Mouse (Mus musculus) ES-E14 (cell line): ENCODE results near the gene Syp. TPM values are rescaled to one million over a fixed set of nuclear protein-coding genes. Genes with fewer than 3 reads are reported as not detected.
A peak's percentile ranks its signal among the peaks of the same experiment; 100 is the strongest.

Experiments
- DNase-seq: peaks from one replicate; pipeline ENCODE4 v3.0.0-alpha.2; 2013; ENCODE audit warnings: low read depth, low spot score
- H3K27ac ChIP-seq: 2 replicates; pipeline ENCODE4 v1.5.1; 2012; ENCODE audit warnings: low read depth, mild to moderate bottlenecking, low read length, moderate library complexity, mixed read lengths; ENCODE audit not compliant: poor library complexity, insufficient read depth, severe bottlenecking
- H3K36me3 ChIP-seq: 2 replicates; pipeline ENCODE4 v1.6.1; 2012; ENCODE audit warnings: mild to moderate bottlenecking, low read length, moderate library complexity, mixed read lengths; ENCODE audit not compliant: control insufficient read depth, poor library complexity, insufficient read depth, severe bottlenecking
- H3K4me1 ChIP-seq, 2 experiments: fragments of 150-350 bp in 1 of 2; sonication (generic) in 1 of 2; 2 replicates each; pipeline ENCODE4 v1.6.1; 2012; ENCODE audit warnings: low read length in 2 of 2, mild to moderate bottlenecking in 1 of 2, mixed read lengths in 1 of 2; ENCODE audit not compliant: control insufficient read depth in 2 of 2, insufficient read depth in 2 of 2, poor library complexity in 1 of 2
- H3K4me3 ChIP-seq, 2 experiments: fragments of 150-350 bp in 1 of 2; sonication (generic) in 1 of 2; 2 replicates each; pipeline ENCODE4 v1.5.1; 2012; ENCODE audit warnings: low read length in 2 of 2, low read depth in 1 of 2, mild to moderate bottlenecking in 1 of 2, mixed read lengths in 1 of 2; ENCODE audit not compliant: insufficient read depth in 1 of 2, poor library complexity in 1 of 2, severe bottlenecking in 1 of 2
- H3K9ac ChIP-seq: 2 replicates; pipeline ENCODE4 v1.6.1; 2012; ENCODE audit warnings: low read depth, mild to moderate bottlenecking, low read length, mixed read lengths; ENCODE audit not compliant: poor library complexity, insufficient read depth, severe bottlenecking
- H3K9me3 ChIP-seq: fragments of 150-350 bp; sonication (generic); 2 replicates; pipeline ENCODE4 v1.6.1; 2012; ENCODE audit warnings: low read depth, mild to moderate bottlenecking, low read length; ENCODE audit not compliant: control insufficient read depth, insufficient read depth
- CHD2 ChIP-seq: IDR thresholded peaks from 2 replicates; pipeline ENCODE4 v1.6.1; 2014; ENCODE audit warnings: mild to moderate bottlenecking, low read depth, low read length, inconsistent platforms
- HCFC1 ChIP-seq: IDR thresholded peaks from 2 replicates; pipeline ENCODE4 v1.6.1; 2012; ENCODE audit warnings: low read length, inconsistent platforms, borderline replicate concordance; ENCODE audit not compliant: insufficient read depth
- MAFK ChIP-seq: IDR thresholded peaks from 2 replicates; pipeline ENCODE4 v1.6.1; 2014; ENCODE audit warnings: mild to moderate bottlenecking, low read depth, low read length, inconsistent platforms; ENCODE audit not compliant: insufficient read depth
- ZC3H11A ChIP-seq: IDR thresholded peaks from 2 replicates; pipeline ENCODE4 v1.6.1; 2012; ENCODE audit warnings: low read depth, mild to moderate bottlenecking, inconsistent platforms, low read length, borderline replicate concordance
- ZNF384 ChIP-seq: IDR thresholded peaks from 2 replicates; pipeline ENCODE4 v1.6.1; 2012; ENCODE audit warnings: low read depth, low read length, inconsistent platforms
- in situ Hi-C, 2 experiments: fragments of 600-800 bp; cut with MboI; formaldehyde crosslinking; loops; one replicate each; pipeline ENCODE4 v1.15.1; 2025; ENCODE audit warnings: low sequenced_read_pairs in 2 of 2, inconsistent platforms in 1 of 2; ENCODE audit not compliant: unreplicated experiment in 2 of 2
- total RNA-seq: library from RNA; depleted of rRNA; stranded (reverse); fragments of 300-350 nt; gene quantifications from 2 replicates; pipeline ENCODE4 v1.2.3, GENCODE M21; 2012

Gene Syp
- total RNA-seq, 1 experiment, result 1.6 TPM

DNA sequence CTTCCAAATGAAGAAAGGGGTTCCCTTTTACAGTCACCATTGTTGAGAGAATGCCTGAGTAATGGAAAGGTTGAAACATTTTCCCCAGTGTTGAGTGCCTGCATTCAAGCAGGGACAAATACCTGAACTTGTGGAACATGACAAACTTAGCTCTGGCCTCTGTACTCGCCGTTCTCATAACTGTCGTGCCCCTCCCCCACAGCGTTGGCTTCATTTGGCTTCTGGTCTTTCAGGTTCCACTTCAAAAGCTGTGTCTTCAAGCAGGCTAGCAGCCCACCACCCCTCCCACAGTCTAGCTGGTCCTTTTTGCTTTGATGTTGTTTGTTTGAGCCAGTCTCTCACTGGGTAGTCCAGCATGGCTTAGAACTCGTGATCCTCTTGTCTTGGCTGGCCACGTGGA is 34.5 kb downstream of the Syp start:
- in situ Hi-C loops, result no loop called here
- no peak overlapping the region for H3K27ac ChIP-seq
- H3K36me3 ChIP-seq, result peaks cover 10% of the 10 kb centered on the region
- H3K4me1 ChIP-seq, result peaks cover 0 to 3% of the 10 kb centered on the region in 2 experiments; a peak in 1 of 4 replicates
- no peak overlapping the region; a peak in 1 of 4 replicates for H3K4me3 ChIP-seq
- no peaks in the 10 kb centered on the region for H3K9me3 ChIP-seq
- no peak for DNase-seq
- H3K9ac ChIP-seq, result no peak overlapping the region
- TF ChIP-seq ZC3H11A (no peak), ZNF384 (no peak), CHD2 (no peak), HCFC1 (no peak), MAFK (no peak)

DNA sequence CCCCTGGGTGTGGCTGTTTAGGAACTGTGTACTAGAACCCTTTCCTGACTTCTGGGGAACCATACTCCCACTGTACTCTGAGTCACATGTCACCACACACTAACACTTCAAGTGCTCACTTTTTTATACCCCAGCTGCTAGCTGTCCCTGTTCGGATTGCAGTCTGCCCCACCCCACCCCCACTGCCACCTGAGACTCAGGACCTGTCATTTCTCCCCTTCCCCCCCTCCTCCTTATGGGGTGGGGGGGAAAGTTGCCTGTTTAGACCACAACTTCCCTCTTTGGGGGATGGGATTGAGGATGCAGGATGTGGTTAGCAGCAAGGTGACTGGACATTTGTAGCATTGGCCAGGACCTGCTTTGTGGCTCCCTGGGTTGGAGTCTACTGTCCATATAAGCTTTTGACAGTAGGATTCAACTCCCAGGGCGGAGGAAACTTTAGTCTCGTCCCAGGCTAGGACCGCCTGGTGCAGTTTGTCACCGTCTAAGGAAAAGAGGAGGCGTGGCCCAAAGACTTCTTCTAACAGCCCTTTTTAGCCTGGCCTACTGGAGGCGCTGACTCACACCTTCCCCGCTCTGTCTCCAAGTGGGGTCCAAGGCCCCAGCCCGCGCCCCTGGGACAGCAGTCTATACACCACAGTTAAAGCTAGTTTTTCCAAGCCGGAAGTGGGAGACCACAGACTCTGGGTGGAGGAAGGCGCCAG is 35.5 kb downstream of the Syp start:
- peak overlapping the region; percentile 70 for H3K9ac ChIP-seq
- no peaks in the 10 kb centered on the region for H3K9me3 ChIP-seq
- H3K4me1 ChIP-seq, result peaks cover 0 to 3% of the 10 kb centered on the region in 2 experiments; a peak in 1 of 4 replicates
- H3K4me3 ChIP-seq, result peak overlapping the region; percentile 60 to 67; a peak in 3 of 4 replicates
- peak overlapping the region; percentile 85 for H3K27ac ChIP-seq
- in situ Hi-C loops, result no loop called here
- TF ChIP-seq MAFK (no peak), CHD2 (no peak), ZNF384 (no peak), HCFC1 (no peak), ZC3H11A (no peak)
- H3K36me3 ChIP-seq, result peaks cover 8% of the 10 kb centered on the region
- DNase-seq, result peak; percentile 40

DNA sequence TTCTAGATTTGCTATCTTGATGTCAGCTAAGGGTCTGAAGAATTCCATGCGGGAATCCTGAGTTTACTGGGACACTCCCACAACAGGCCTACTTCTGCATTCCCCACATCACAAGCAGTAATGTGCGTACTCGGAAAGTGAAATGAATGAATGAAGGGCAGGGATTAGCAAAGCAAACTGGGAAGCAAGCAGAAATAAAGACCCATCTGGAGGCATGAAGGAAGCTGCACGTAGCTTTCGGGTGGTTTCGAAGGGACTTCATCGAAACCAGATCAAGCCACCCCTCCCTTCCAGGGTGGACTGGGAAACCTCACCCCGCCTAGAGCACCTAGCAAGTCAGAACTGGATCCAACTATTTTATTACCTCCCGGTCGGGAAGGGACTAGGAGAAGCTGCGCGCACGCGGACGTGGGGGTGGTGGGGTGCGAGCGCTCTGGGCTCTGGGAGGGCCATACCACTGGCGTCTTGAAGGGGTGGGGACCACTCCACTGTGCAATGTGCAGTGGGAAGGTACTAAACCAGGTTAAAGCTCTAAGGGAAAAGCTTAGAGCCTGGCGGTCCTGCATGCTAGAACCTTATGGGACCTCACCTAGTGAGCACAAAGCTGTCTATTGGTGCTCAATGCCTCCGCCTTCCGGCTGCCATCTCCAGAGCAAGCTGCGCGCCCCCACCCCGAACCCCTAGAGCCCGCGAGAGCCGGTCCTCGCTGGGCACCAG is 36.2 kb downstream of the Syp start:
- H3K4me1 ChIP-seq, result peaks cover 0 to 3% of the 10 kb centered on the region in 2 experiments; a peak in 1 of 4 replicates
- peak overlapping the region; percentile 85 for H3K27ac ChIP-seq
- no peaks in the 10 kb centered on the region for H3K9me3 ChIP-seq
- TF ChIP-seq CHD2, result no peak
- no peak for TF ChIP-seq ZC3H11A
- TF ChIP-seq ZNF384, result no peak
- TF ChIP-seq MAFK, result no peak
- TF ChIP-seq HCFC1, result no peak
- DNase-seq, result peak; percentile 40
- H3K36me3 ChIP-seq, result peaks cover under 1% of the 10 kb centered on the region; the same call in 1 of the 2 replicates
- H3K4me3 ChIP-seq, result peak overlapping the region; percentile 60 to 67
- peak overlapping the region; percentile 70 for H3K9ac ChIP-seq
- in situ Hi-C loops, result no loop called here

GRCm38 (mm10) chrX:7675001-7675380 is 36.7 kb downstream of the Syp start:
- H3K27ac ChIP-seq, result peak overlapping the region; percentile 85

More at GRCm38 (mm10) chrX:7675001-7675380, 36.7 kb downstream of the Syp start:
- no peaks in the 10 kb centered on the region for H3K9me3 ChIP-seq
- peak overlapping the region; percentile 60 to 67 for H3K4me3 ChIP-seq
- H3K4me1 ChIP-seq, result peaks cover 0 to 3% of the 10 kb centered on the region in 2 experiments; a peak in 1 of 4 replicates
- DNase-seq, result no peak
- in situ Hi-C loops, result loop anchor here in 1 of 2 experiments (25.0 kb wide), 1 partner anchor 213 kb away; no protein-coding TSS in a partner anchor
- peak overlapping the region; percentile 70 for H3K9ac ChIP-seq
- TF ChIP-seq CHD2, result no peak
- no peak for TF ChIP-seq HCFC1
- TF ChIP-seq MAFK, result no peak
- no peak for TF ChIP-seq ZC3H11A
- H3K36me3 ChIP-seq, result no peaks in the 10 kb centered on the region
